Mouse (Mus musculus): ENCODE results near the gene Kank4.

Gene Kank4

GRCm38 (mm10) chr4:98717735-98718546 is 99.4 kb downstream of the Kank4 start:
- no peak for DNase-seq (ENCODE audit: low read depth)

GRCm38 (mm10) chr4:98710891-98711290 is 106.4 kb downstream of the Kank4 start:
- DNase-seq (ENCODE audit: low read depth), result no peak
